In genomic region chr13:92403496-92403895, GRCm38 (mm10) we compare ENCODE assay signal across 33 mouse cellular contexts. TPM values are rescaled to one million over a fixed set of nuclear protein-coding genes. Genes with fewer than 3 reads are reported as not detected.
"Had no signal": no experiment of that assay in that cellular context is flagged by ENCODE, and none has a peak within 500 bp of the region (broad histone marks: within the 10 kb centered on the region; RNA-seq: fewer than 3 reads in every experiment).

No protein-coding gene starts in this region.

- DNase-seq: left cerebral cortex, postnatal 4 days; liver; liver, embryonic 13.5 days; liver, postnatal 0 days; lung, adult 18-20 months; lung, adult 2 months; lung, embryonic 14.5 days; lung, postnatal 10 days; lung, postnatal 14 days; lung, postnatal 36 days; lung, postnatal 4 days; midbrain, embryonic 14.5 days had no signal

- ATAC-seq: liver, embryonic 12.5 days; liver, postnatal 0 days; lung, postnatal 0 days; midbrain, embryonic 13.5 days; midbrain, embryonic 15.5 days; midbrain, embryonic 16.5 days had no signal

- H3K4me3 ChIP-seq: limb, embryonic 10.5 days; limb, embryonic 12.5 days; limb, embryonic 13.5 days; limb, embryonic 15.5 days; liver, embryonic 12.5 days; liver, embryonic 13.5 days; liver, embryonic 15.5 days; lung, embryonic 15.5 days; megakaryocyte, embryonic 14.5 days; midbrain, embryonic 10.5 days; midbrain, embryonic 12.5 days; midbrain, embryonic 13.5 days; midbrain, embryonic 15.5 days; myocyte; neural tube, embryonic 12.5 days had no signal

- H3K36me3 ChIP-seq: limb, embryonic 10.5 days; limb, embryonic 12.5 days; limb, embryonic 13.5 days; limb, embryonic 15.5 days; liver, embryonic 12.5 days; liver, embryonic 13.5 days; liver, embryonic 15.5 days; lung, embryonic 15.5 days; midbrain, embryonic 10.5 days; midbrain, embryonic 12.5 days; midbrain, embryonic 13.5 days; midbrain, embryonic 15.5 days; neural tube, embryonic 12.5 days had no signal

- H3K4me2 ChIP-seq: limb, embryonic 12.5 days; limb, embryonic 13.5 days; limb, embryonic 15.5 days; liver, embryonic 11.5 days; liver, embryonic 12.5 days; liver, embryonic 13.5 days; liver, embryonic 15.5 days; lung, embryonic 14.5 days; lung, embryonic 15.5 days; midbrain, embryonic 11.5 days; midbrain, embryonic 12.5 days; midbrain, embryonic 13.5 days; midbrain, embryonic 15.5 days; neural tube, embryonic 12.5 days had no signal

- H3K27ac ChIP-seq: limb, embryonic 10.5 days; limb, embryonic 12.5 days; limb, embryonic 13.5 days; limb, embryonic 15.5 days; liver, embryonic 12.5 days; liver, embryonic 13.5 days; liver, embryonic 14.5 days; liver, embryonic 15.5 days; lung, embryonic 15.5 days; macrophage; midbrain, embryonic 10.5 days; midbrain, embryonic 12.5 days; midbrain, embryonic 13.5 days; midbrain, embryonic 15.5 days; neural tube, embryonic 12.5 days had no signal

- H3K4me1 ChIP-seq: limb, embryonic 10.5 days; limb, embryonic 12.5 days; limb, embryonic 13.5 days; limb, embryonic 15.5 days; liver, embryonic 12.5 days; liver, embryonic 13.5 days; liver, embryonic 15.5 days; lung, embryonic 15.5 days; midbrain, embryonic 10.5 days; midbrain, embryonic 12.5 days; midbrain, embryonic 13.5 days; midbrain, embryonic 15.5 days; neural tube, embryonic 12.5 days had no signal

- H3K9ac ChIP-seq: limb, embryonic 12.5 days; limb, embryonic 13.5 days; limb, embryonic 15.5 days; liver, embryonic 12.5 days; liver, embryonic 13.5 days; liver, embryonic 14.5 days; liver, embryonic 15.5 days; liver, postnatal 0 days; lung, embryonic 14.5 days; lung, embryonic 15.5 days; midbrain, embryonic 12.5 days; midbrain, embryonic 13.5 days; midbrain, embryonic 15.5 days; neural tube, embryonic 12.5 days had no signal

- H3K9me3 ChIP-seq: limb, embryonic 10.5 days; limb, embryonic 13.5 days; limb, embryonic 15.5 days; liver, embryonic 12.5 days; liver, embryonic 13.5 days; liver, embryonic 15.5 days; lung, embryonic 15.5 days; midbrain, embryonic 10.5 days; midbrain, embryonic 12.5 days; midbrain, embryonic 13.5 days; midbrain, embryonic 15.5 days; neural tube, embryonic 12.5 days had no signal

- H3K27me3 ChIP-seq: limb, embryonic 12.5 days; limb, embryonic 13.5 days; limb, embryonic 15.5 days; liver, embryonic 12.5 days; liver, embryonic 13.5 days; liver, embryonic 15.5 days; lung, embryonic 15.5 days; midbrain, embryonic 12.5 days; midbrain, embryonic 13.5 days; midbrain, embryonic 15.5 days; neural tube, embryonic 12.5 days had no signal

RNA-seq across cellular contexts. Expression of gene Ankrd34b, which starts 22.2 kb away (rescaled TPM):
- polyA plus RNA-seq: limb, embryonic 12.5 days; liver, adult 2 months; liver, embryonic 12.5 days; liver, embryonic 14.5 days; liver, postnatal 0 days; macrophage; myocyte had no signal
